Mouse (Mus musculus) C2C12 (cell line): ENCODE measurements around the gene Fam129b.

ENCODE experiments used
- CEBPB ChIP-seq: IDR thresholded peaks from one replicate; pipeline ENCODE4 v1.6.1; 2011; ENCODE audit warnings: low read depth, mild to moderate bottlenecking, control low read depth, moderate library complexity
- CTCF ChIP-seq: IDR thresholded peaks from one replicate; pipeline ENCODE4 v1.5.1; 2011; ENCODE audit not compliant: control insufficient read depth, insufficient read depth, insufficient read length
- MYOD1 ChIP-seq: IDR thresholded peaks from one replicate; pipeline ENCODE4 v1.6.1; 2011; ENCODE audit warnings: low read depth; ENCODE audit not compliant: control insufficient read depth, insufficient read length
- MYOG ChIP-seq: IDR thresholded peaks from one replicate; pipeline ENCODE4 v1.6.1; 2011; ENCODE audit not compliant: control insufficient read depth, insufficient read length; ENCODE audit errors: extremely low read depth
- USF1 ChIP-seq: IDR thresholded peaks from one replicate; pipeline ENCODE4 v1.6.1; 2011; ENCODE audit warnings: low read depth, mild to moderate bottlenecking, control low read depth, moderate library complexity

DNA sequence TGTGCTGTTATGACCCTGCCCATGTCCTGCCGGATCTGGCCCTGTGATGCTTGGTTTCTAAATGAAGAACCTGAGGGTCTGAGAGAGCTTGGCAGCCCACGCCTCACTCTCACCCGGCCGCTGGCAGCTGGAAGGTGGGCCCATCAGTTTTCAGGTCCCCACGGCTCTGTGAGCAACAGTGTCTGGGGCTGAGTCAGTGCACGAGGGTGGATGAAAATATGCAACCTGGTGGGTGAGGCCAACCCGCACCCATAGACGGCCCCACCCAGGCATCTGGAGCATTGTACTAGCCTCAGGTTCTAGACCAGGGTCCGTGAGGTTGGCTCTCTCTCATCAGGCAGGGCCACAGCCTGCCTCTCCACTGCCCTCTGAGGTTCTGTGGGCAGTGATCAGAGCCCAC is 26.2 kb downstream of the Fam129b start:
- TF ChIP-seq CTCF, result no peak
- TF ChIP-seq CEBPB, result no peak
- TF ChIP-seq USF1, result no peak
- TF ChIP-seq MYOG, result no peak
- no peak for TF ChIP-seq MYOD1
